Mouse (Mus musculus) gastrocnemius, postnatal 25 days (tissue): ENCODE results near the gene Tbc1d12. TPM values are rescaled to one million over a fixed set of nuclear protein-coding genes. Genes with fewer than 3 reads are reported as not detected.

ENCODE experiments used
- DNase-seq: peaks from one replicate; pipeline ENCODE4 v3.0.0; 2022
- total RNA-seq, 2 experiments: library from RNA; stranded (reverse); gene quantifications; 1 replicate in 1 of 2; 2 replicates in 1 of 2; pipeline ENCODE4 v1.2.3; 2021

Gene Tbc1d12
- total RNA-seq, 2 experiments from 2014 or later: 2.8 to 3.5 TPM

DNA sequence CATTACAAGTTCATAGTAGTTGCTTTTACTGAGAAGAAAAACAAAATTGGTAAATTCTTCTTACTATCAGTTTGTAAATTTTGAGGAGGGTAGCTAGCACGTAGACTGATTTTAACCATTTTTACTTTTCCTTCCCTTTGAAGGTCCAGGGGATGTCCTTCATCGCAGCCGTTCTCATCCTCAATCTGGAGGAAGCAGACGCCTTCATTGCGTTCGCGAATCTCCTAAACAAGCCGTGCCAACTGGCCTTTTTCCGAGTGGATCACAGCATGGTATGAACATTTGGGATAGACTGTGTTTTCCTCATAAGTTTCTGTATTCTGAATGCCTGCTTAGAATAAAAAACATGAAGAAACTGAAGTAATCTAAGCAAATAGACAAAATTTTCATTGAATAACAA lies 77.4 kb downstream of the Tbc1d12 start:
- DNase-seq: no peak

DNA sequence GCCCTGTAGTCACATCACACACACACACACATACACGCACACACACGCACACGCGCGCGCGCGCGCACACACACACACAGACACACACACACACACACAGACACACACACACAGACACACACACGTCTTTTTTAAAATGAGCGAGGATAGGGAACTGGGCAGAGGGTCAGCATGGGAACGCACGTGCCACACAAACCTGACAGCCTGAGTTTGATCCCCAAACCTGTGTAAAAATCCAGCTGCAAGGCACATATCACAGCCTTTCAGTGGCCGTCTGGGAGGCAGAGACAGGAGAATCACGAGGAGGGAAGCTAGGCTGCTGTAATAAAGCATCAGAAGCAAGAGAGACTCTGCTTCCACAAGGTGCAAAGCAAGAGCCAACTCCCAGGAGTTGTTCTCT lies 78.5 kb downstream of the Tbc1d12 start:
- no peak for DNase-seq

GRCm38 (mm10) chr19:38915677-38916076 lies 79.3 kb downstream of the Tbc1d12 start:
- DNase-seq: no peak

DNA sequence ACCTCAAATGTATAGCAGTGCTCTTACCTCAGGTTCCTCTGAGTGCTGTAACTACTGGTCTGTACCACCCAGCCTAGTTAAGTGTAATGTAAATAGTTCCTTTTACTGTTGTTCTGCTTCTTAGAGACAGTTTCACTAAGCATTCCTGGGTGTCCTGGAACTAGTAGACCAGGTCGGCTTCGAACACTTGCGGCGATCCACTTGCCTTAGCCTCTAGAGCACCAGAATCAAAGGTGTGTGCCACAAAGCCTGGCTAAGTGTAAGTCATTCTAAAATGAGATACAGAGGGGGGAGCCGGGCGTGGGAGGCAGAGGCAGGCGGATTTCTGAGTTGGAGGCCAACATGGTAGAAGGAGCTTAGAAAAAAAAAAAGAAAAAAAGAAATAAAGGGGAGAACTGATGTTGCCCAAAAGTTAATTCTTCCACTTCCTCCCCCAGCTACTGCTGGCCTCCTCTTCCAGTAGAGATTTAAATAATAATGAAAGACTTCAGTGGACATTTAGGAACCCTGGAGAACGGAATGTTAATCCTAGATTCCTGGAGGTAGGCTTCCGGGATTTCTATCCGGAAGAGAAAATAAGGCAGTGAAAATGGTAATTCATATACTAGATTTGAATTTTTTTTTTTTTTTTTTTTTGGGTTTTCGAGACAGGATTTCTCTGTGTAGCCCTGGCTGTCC lies 92.2 kb downstream of the Tbc1d12 start:
- DNase-seq: no peak

DNA sequence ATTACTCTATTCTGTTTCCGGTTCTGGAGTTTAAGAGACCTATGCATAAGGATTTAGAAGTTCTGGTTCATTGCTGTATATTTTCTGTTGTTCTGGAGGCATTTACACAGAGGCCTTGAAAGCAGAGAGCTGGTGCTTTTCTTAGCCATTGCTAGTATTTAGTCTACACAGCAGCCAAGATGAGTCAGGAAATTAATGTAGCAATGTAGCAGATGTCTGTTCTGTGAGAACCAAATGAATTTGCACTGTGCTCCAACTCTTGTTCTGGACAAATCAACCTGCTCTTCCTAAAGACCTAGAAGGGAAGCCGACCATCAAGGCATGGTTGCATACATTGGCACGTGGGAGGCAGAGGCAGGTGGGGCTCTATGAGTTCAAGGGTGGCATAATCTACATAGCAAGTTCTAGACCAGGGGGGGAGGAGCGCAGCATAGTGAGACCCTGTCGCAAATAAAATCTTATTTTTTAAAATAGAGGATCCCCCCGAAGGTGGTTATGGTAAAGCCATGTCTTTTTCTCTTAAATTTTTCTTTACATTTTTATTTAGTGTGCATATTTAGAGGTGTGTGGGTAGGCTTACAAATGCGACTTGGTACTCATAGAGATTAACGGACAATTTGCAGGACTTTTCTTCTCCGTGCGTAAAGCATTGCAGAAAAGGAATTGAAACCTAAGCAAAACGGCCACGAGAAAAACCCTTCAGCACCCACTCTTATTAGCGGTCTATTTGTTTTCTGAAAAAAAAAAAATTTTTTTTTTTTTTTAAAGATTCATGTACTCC lies 93.3 kb downstream of the Tbc1d12 start:
- DNase-seq: no peak

DNA sequence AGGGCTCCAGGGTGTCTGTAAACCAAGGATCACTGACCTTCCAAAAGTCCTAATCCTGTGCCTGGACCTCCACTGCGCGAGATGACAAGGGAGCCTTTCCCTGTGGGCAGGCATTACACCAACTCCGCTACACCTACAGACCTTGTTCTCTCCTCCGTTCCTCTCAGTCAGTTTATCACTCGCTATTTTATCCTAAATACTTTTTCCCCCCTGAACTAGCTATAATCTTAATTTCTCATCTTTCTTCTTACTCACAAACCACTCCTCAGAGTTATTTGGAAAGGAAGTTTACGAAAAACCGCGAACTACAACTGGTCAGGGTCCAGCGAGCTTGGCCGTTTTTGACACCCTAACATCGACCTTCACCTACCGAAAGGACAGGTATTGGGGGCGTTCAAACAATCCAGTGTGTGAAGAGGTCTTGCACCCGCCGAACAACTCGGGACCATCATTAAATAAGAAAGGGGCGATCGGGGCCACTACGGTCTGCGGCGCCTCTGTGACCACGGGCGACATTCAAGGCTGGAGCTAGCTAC lies 93.9 kb downstream of the Tbc1d12 start:
- DNase-seq: no peak

- peak; percentile 75 for DNase-seq
Observed at GRCm38 (mm10) chr19:38930788-38931565, 94.6 kb downstream of the Tbc1d12 start, which contains the start of gene Hells. TSS of gene Hells (plus strand) at chr19:38930915.

- DNase-seq: no peak
Observed at GRCm38 (mm10) chr19:38931566-38931890, 95.1 kb downstream of the Tbc1d12 start.

GRCm38 (mm10) chr19:38944590-38945307 lies 108.4 kb downstream of the Tbc1d12 start:
- no peak for DNase-seq

Other genes with a start within 250 kb of the Tbc1d12 start
- 1 to 10 TPM; 5.5 to 6.2 TPM for gene Noc3l, start 17.3 kb upstream of the Tbc1d12 start, total RNA-seq
- gene Hells, start 94.3 kb downstream of the Tbc1d12 start, total RNA-seq: 1 to 10 TPM; 1.0 to 1.1 TPM
- not detected for gene Cyp2c55, start 170.4 kb downstream of the Tbc1d12 start, total RNA-seq
- not detected for gene Cyp2c65, start 224.4 kb downstream of the Tbc1d12 start, total RNA-seq